Comparison of ENCODE assay signal across 8 mouse cellular contexts in genomic region chr5:117946605-117947004, GRCm38 (mm10). TPM values are rescaled to one million over a fixed set of nuclear protein-coding genes. Genes with fewer than 3 reads are reported as not detected.
A peak's percentile ranks its signal among the peaks of the same experiment; 100 is the strongest.
DNase-seq lines count a peak whose midpoint lies in the region; ATAC-seq lines count a peak whose summit lies in the region.

No protein-coding gene starts in this region.

- no peaks in the 10 kb centered on the region for H3K9me3 ChIP-seq in embryonic facial prominence, embryonic 10.5 days

- H3K27ac ChIP-seq in embryonic facial prominence, embryonic 10.5 days (replicated peaks): no peak overlapping the region

- intact Hi-C loops in heart, postnatal 14 days (cut with DNase I): no loop called here
- intact Hi-C loops in heart, postnatal 25 days (cut with DNase I): loop anchor here (2.0 to 5.0 kb wide), 2 partner anchors 56 to 430 kb away; no protein-coding TSS in a partner anchor

- DNase-seq in heart, postnatal 14 days: peak; percentile 19 to 51
- DNase-seq in heart, postnatal 25 days (ENCODE audit: low spot score): no peak
- peak; percentile 48 to 52 for DNase-seq in B cell, adult 2 months
- peak; percentile 40 for DNase-seq in embryonic facial prominence, embryonic 10.5 days (ENCODE audit: low spot score)
- peak; percentile 28 for DNase-seq in layer of hippocampus, adult 9-11 months
- peak; percentile 80 for DNase-seq in naive thymus-derived CD4-positive, alpha-beta T cell, adult 2 months (ENCODE audit: low read depth)
- no peak for DNase-seq in yolk sac, embryonic 10.5 days (ENCODE audit: low spot score)

- H3K4me1 ChIP-seq in embryonic facial prominence, embryonic 10.5 days: no peaks in the 10 kb centered on the region

- 41% methylated on average over 4 of the region's 4 CpGs for WGBS in embryonic facial prominence, embryonic 10.5 days

- ATAC-seq in activated CD4-positive, CD25-positive, alpha-beta regulatory T cell, adult 4 months: peak; percentile 66

- no peaks in the 10 kb centered on the region for H3K36me3 ChIP-seq in embryonic facial prominence, embryonic 10.5 days (replicated peaks)

- no peaks in the 10 kb centered on the region for H3K27me3 ChIP-seq in embryonic facial prominence, embryonic 10.5 days (replicated peaks; ENCODE audit: low read depth, poor library complexity, severe bottlenecking)

- no peak overlapping the region for H3K4me3 ChIP-seq in embryonic facial prominence, embryonic 10.5 days

RNA-seq across cellular contexts. Expression of gene Fbxo21, which starts 29.9 kb away (rescaled TPM):
- total RNA-seq in heart, postnatal 14 days (2021): 10 to 100 TPM; 40.4 to 41.3 TPM
- total RNA-seq in heart, postnatal 25 days (2021): 10 to 100 TPM; 38.2 to 44.9 TPM
- polyA plus RNA-seq in activated CD4-positive, CD25-positive, alpha-beta regulatory T cell, adult 4 months (2017; shearing (Covaris generic)): 10 to 100 TPM in 1 of 2 experiments, 1 to 10 TPM in 1; 9.8 to 12.0 TPM
- polyA plus RNA-seq in embryonic facial prominence, embryonic 10.5 days (2016; fragmentation: Nextera tagmentation; extraction: Ambion mirVana): 99.0 and 102 TPM in 2 replicates

Comparison
In these comparisons a context has a peak if more than half of its experiments do, and no peak if none do; other contexts are left out.
1. DNase-seq: peak in heart, postnatal 14 days (2 of 2), B cell, adult 2 months (2 of 2), embryonic facial prominence, embryonic 10.5 days (single experiment), layer of hippocampus, adult 9-11 months (single experiment) and naive thymus-derived CD4-positive, alpha-beta T cell, adult 2 months (single experiment); none in heart, postnatal 25 days (single experiment) and yolk sac, embryonic 10.5 days (single experiment).